ENCODE assay signal across 8 mouse cellular contexts in genomic region chr1:40544650-40545049, GRCm38 (mm10). TPM values are rescaled to one million over a fixed set of nuclear protein-coding genes. Genes with fewer than 3 reads are reported as not detected.
DNase-seq lines count a peak whose midpoint lies in the region; ATAC-seq and TF ChIP-seq lines count a peak whose summit lies in the region.
"Had no signal": no experiment of that assay in that cellular context is flagged by ENCODE, and none has a peak within 500 bp of the region (broad histone marks: within the 10 kb centered on the region; RNA-seq: fewer than 3 reads in every experiment).

No protein-coding gene starts in this region.

- no peak overlapping the region for H3K4me3 ChIP-seq in embryonic facial prominence, embryonic 10.5 days
- no peak overlapping the region for H3K4me3 ChIP-seq in liver, embryonic 14.5 days (ENCODE audit: insufficient read depth in 1 of 2, low read depth in 2 of 2, low read length in 2 of 2)
- H3K4me3 ChIP-seq: hindbrain, embryonic 15.5 days had no signal

- under 1% methylated on average over 2 of the region's 2 CpGs for WGBS in embryonic facial prominence, embryonic 10.5 days
- WGBS in liver, embryonic 14.5 days (ENCODE audit: insufficient replicate concordance), result 2% methylated on average over 2 of the region's 2 CpGs

- H3K9me3 ChIP-seq in embryonic facial prominence, embryonic 10.5 days, result no peaks in the 10 kb centered on the region
- no peaks in the 10 kb centered on the region for H3K9me3 ChIP-seq in liver, embryonic 14.5 days (ENCODE audit: control insufficient read depth, low read length)
- H3K9me3 ChIP-seq: hindbrain, embryonic 15.5 days had no signal

- ATAC-seq in liver, embryonic 14.5 days (ENCODE audit: insufficient read depth), result no peak

- peak; percentile 69 for DNase-seq in urinary bladder, postnatal 14 days (ENCODE audit: low spot score)
- no peak for DNase-seq in urinary bladder, adult 2 months (ENCODE audit: low spot score)
- peak; percentile 7 for DNase-seq in adrenal gland, adult 8-10 months
- peak; percentile 53 for DNase-seq in embryonic facial prominence, embryonic 10.5 days (ENCODE audit: low spot score)
- DNase-seq in induced T-regulatory cell, adult 2 months (ENCODE audit: low read depth), result peak; percentile 90
- DNase-seq in liver, embryonic 14.5 days (ENCODE audit: low read depth in 3 of 3, low spot score in 3 of 3), result peak; percentile 12 to 31 (median 27)
- peak; percentile 73 for DNase-seq in right cerebral cortex, adult 18-20 months

- no peaks in the 10 kb centered on the region for H3K36me3 ChIP-seq in embryonic facial prominence, embryonic 10.5 days (replicated peaks)
- no peaks in the 10 kb centered on the region for H3K36me3 ChIP-seq in liver, embryonic 14.5 days (replicated peaks; ENCODE audit: control insufficient read depth, insufficient read depth, low read depth)
- H3K36me3 ChIP-seq: hindbrain, embryonic 15.5 days had no signal

- TF ChIP-seq CTCF in liver, embryonic 14.5 days (IDR thresholded peaks at IDR 0.05; ENCODE audit: low read depth), result peak; percentile 68

- no peaks in the 10 kb centered on the region for H3K27me3 ChIP-seq in embryonic facial prominence, embryonic 10.5 days (replicated peaks; ENCODE audit: low read depth, poor library complexity, severe bottlenecking)
- H3K27me3 ChIP-seq in liver, embryonic 14.5 days (ENCODE audit: control insufficient read depth, insufficient read depth, low read length), result no peaks in the 10 kb centered on the region
- H3K27me3 ChIP-seq: hindbrain, embryonic 15.5 days had no signal

- no peak for TF ChIP-seq EP300 in liver, embryonic 14.5 days (IDR thresholded peaks at IDR 0.05; ENCODE audit: low read depth)

- H3K4me2 ChIP-seq in liver, embryonic 14.5 days (ENCODE audit: low read depth), result no peak overlapping the region
- H3K4me2 ChIP-seq: hindbrain, embryonic 15.5 days had no signal

- no peak overlapping the region for H3K27ac ChIP-seq in embryonic facial prominence, embryonic 10.5 days (replicated peaks)
- no peak overlapping the region for H3K27ac ChIP-seq in liver, embryonic 14.5 days
- H3K27ac ChIP-seq: hindbrain, embryonic 15.5 days had no signal

- H3K9ac ChIP-seq in liver, embryonic 14.5 days (replicated peaks), result no peak overlapping the region
- H3K9ac ChIP-seq: hindbrain, embryonic 15.5 days had no signal

- H3K4me1 ChIP-seq in embryonic facial prominence, embryonic 10.5 days, result no peaks in the 10 kb centered on the region
- no peaks in the 10 kb centered on the region for H3K4me1 ChIP-seq in liver, embryonic 14.5 days (replicated peaks; ENCODE audit: control insufficient read depth in 2 of 2, insufficient read depth in 2 of 2, low read length in 1 of 2)

RNA-seq across cellular contexts. Expression of gene Il18rap, which starts 29.5 kb away (rescaled TPM):
- polyA plus RNA-seq in urinary bladder, adult 2 months (2012; rRNA removed), result 0.98 and 1.0 TPM in 2 replicates
- total RNA-seq in adrenal gland, adult 8-10 months (2022), result under 1 TPM; 0.12 to 0.43 (median 0.36) TPM
- 0.11 and 0.20 TPM in 2 replicates for polyA plus RNA-seq in embryonic facial prominence, embryonic 10.5 days (2016; fragmentation: Nextera tagmentation; extraction: Ambion mirVana)
- 0.31 and 0.73 TPM in 2 replicates for polyA plus RNA-seq in liver, embryonic 14.5 days (2012; rRNA removed)
- polyA plus RNA-seq in liver, embryonic 14.5 days (2014; fragmentation: Nextera tagmentation; extraction: Ambion mirVana), result 1.0 and 1.1 TPM in 2 replicates
- polyA plus RNA-seq: hindbrain, embryonic 15.5 days had no signal

RNA-seq across cellular contexts. Expression of gene Slc9a4, which starts 35.2 kb away (rescaled TPM):
- 7.7 and 8.3 TPM in 2 replicates for polyA plus RNA-seq in urinary bladder, adult 2 months (2012; rRNA removed)
- total RNA-seq in adrenal gland, adult 8-10 months (2022), result not detected
- polyA plus RNA-seq in embryonic facial prominence, embryonic 10.5 days (2016; fragmentation: Nextera tagmentation; extraction: Ambion mirVana), result not detected in 2 replicates
- polyA plus RNA-seq in liver, embryonic 14.5 days (2012; rRNA removed), result not detected in 2 replicates
- not detected in 2 replicates for polyA plus RNA-seq in liver, embryonic 14.5 days (2014; fragmentation: Nextera tagmentation; extraction: Ambion mirVana)
- polyA plus RNA-seq: hindbrain, embryonic 15.5 days had no signal
